Mouse (Mus musculus) natural killer cell, adult 2 months (primary cell): Measurements from ENCODE around the gene Klhl29.

Source experiments
- DNase-seq, 2 experiments: peaks; one replicate each; pipeline ENCODE4 v3.0.0; 2022; ENCODE audit warnings: low spot score in 2 of 2

Klhl29 gene

GRCm38 (mm10) chr12:5129190-5129589 is 246.3 kb downstream of the Klhl29 start:
- no peak for DNase-seq

GRCm38 (mm10) chr12:5125907-5126306 is 249.6 kb downstream of the Klhl29 start:
- DNase-seq, result no peak

GRCm38 (mm10) chr12:5122972-5123371 is 252.5 kb downstream of the Klhl29 start:
- no peak for DNase-seq

GRCm38 (mm10) chr12:5120249-5120648 is 255.2 kb downstream of the Klhl29 start:
- no peak for DNase-seq

GRCm38 (mm10) chr12:5119726-5120125 is 255.8 kb downstream of the Klhl29 start:
- peak; percentile 14 to 45 for DNase-seq

- no peak for DNase-seq
Observed at GRCm38 (mm10) chr12:5119286-5119685, 256.2 kb downstream of the Klhl29 start.

GRCm38 (mm10) chr12:5116605-5117004 is 258.9 kb downstream of the Klhl29 start:
- DNase-seq, result no peak

GRCm38 (mm10) chr12:5114631-5115030 is 260.9 kb downstream of the Klhl29 start:
- no peak for DNase-seq

- DNase-seq, result no peak
Observed at GRCm38 (mm10) chr12:5111343-5111742, 264.1 kb downstream of the Klhl29 start.

- no peak for DNase-seq
Observed at GRCm38 (mm10) chr12:5108613-5109012, 266.9 kb downstream of the Klhl29 start.

GRCm38 (mm10) chr12:5107795-5108194 is 267.7 kb downstream of the Klhl29 start:
- DNase-seq, result no peak

- DNase-seq, result no peak
Observed at GRCm38 (mm10) chr12:5104422-5105052, 270.9 kb downstream of the Klhl29 start.

- DNase-seq, result no peak
Observed at GRCm38 (mm10) chr12:5101411-5102024, 274.0 kb downstream of the Klhl29 start.

GRCm38 (mm10) chr12:5099572-5099971 is 275.9 kb downstream of the Klhl29 start:
- no peak for DNase-seq

GRCm38 (mm10) chr12:5088639-5089038 is 286.8 kb downstream of the Klhl29 start:
- DNase-seq, result no peak

GRCm38 (mm10) chr12:5087787-5088519 is 287.5 kb downstream of the Klhl29 start:
- no peak for DNase-seq

- no peak for DNase-seq
Observed at GRCm38 (mm10) chr12:5084714-5085113, 290.8 kb downstream of the Klhl29 start.

- no peak for DNase-seq
Observed at GRCm38 (mm10) chr12:5081480-5081879, 294.0 kb downstream of the Klhl29 start.

- DNase-seq, result no peak
Observed at GRCm38 (mm10) chr12:5073191-5073590, 302.3 kb downstream of the Klhl29 start.

GRCm38 (mm10) chr12:5070131-5070530 is 305.4 kb downstream of the Klhl29 start:
- no peak for DNase-seq

GRCm38 (mm10) chr12:5067590-5067989 is 307.9 kb downstream of the Klhl29 start:
- no peak for DNase-seq

GRCm38 (mm10) chr12:5048104-5048503 is 327.4 kb downstream of the Klhl29 start:
- no peak for DNase-seq

GRCm38 (mm10) chr12:5044141-5044540 is 331.3 kb downstream of the Klhl29 start:
- no peak for DNase-seq
